Mouse (Mus musculus) spleen, postnatal 10 days (tissue): Measurements from ENCODE around the gene Mrpl41.
A peak's percentile ranks its signal among the peaks of the same experiment; 100 is the strongest.

Experiments
- DNase-seq, 2 experiments: peaks; one replicate each; pipeline ENCODE4 v3.0.0; 2021 to 2022; ENCODE audit warnings: low spot score in 2 of 2

The Mrpl41 gene

GRCm38 (mm10) chr2:24935057-24935796 lies 39.7 kb downstream of the Mrpl41 start, which contains the start of gene Arrdc1:
TSS of gene Arrdc1 (minus strand) at chr2:24935252.
- peak; percentile 92 to 97 for DNase-seq

DNA sequence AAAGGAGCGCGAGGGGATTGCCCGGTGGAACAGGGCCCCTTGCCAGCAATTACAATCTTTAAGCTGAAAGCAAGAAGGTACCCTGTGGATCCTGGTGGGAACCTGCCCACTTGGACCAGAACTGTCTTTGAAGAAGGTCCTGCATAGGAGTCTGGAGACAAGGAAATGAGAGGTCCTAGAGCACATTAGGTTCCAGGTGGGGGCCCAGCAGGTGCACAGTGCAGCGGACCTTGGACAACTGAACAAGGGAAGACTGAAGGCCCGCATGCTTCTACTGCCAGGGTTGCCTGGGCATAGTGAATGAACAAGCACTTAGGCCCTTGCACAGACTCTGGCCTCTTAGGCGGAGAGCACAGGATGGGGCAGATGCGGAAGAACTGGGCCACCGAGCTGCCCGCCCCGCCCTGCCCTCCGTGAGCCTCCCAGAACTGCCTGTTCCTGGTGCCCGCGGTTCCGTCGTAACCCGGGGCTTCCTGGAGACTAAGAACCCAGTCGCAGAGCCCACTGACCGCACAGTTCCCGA lies 40.4 kb downstream of the Mrpl41 start:
- peak in 1 of 2 experiments; percentile 45 for DNase-seq

GRCm38 (mm10) chr2:24929593-24929992 lies 45.3 kb downstream of the Mrpl41 start:
- DNase-seq: no peak

DNA sequence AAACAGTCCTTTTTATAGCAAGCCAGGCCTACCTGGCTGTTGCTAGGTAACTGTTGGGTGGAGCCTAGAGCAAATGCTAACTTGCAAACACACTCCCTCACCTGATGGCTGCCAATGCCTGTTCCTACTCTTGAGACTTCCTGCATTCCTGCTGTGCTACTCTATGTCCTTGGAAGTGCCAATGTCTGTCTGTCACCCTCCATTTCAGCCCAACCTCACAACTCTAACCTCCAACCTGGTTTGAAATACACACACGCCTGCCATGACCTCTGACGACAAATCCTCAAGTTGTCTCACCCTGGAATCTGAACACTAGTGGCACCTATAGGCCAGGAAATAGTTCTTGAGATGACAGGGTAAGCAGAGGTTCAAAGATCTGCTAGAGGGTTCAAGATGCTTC lies 45.8 kb downstream of the Mrpl41 start:
- DNase-seq: no peak

DNA sequence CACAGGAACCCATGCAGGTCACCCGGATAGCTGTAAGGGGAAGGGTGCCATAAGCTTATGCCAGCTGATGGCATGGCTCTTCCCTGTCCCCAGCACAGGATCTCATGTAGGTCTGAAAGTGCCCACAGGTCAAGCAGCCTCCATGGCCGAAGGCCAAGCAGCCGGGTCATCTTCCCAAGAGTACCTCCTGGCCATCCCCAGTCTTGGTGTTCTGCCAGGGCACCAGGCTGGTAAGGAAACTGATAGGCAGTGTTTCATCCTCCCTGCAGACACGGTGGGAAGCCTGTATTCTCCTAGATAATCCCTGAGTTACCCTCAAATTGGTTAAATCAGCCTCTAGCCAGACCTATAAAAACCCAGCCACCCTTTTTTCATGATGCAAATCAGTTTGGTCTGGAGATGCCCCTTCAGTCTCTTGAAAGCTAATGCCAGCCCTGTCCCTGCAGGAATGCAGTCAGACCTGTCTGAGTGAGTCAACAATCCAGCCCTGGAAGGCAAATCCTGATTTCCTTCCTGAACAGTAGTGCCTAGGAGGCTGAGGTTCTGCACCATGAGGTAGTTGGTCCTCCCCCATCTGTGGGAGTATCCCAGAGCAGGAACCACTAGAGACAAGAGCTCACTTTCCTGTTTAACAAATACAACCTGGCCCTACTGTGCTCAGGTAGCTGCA lies 47.0 kb downstream of the Mrpl41 start:
- peak in 1 of 2 experiments; percentile 36 for DNase-seq

DNA sequence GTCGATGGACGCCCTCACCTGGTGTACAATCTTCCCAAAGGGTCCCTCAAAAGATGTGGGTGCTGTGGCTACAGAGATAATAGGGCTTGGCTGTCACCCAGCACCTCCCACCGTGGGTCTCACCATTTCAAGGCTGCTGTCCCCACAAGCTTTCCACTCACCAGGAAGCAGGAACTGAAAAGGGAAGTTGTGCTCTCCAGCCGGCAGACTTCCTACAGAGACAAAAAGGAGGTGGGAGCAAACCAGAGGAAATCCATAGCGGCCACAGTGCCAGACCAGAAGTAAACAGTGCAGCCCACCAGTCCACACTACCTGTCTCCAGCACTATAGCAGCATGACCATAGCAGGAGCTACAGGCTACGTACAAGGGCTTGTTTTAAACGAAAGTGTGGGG lies 47.9 kb downstream of the Mrpl41 start:
- DNase-seq: no peak

DNA sequence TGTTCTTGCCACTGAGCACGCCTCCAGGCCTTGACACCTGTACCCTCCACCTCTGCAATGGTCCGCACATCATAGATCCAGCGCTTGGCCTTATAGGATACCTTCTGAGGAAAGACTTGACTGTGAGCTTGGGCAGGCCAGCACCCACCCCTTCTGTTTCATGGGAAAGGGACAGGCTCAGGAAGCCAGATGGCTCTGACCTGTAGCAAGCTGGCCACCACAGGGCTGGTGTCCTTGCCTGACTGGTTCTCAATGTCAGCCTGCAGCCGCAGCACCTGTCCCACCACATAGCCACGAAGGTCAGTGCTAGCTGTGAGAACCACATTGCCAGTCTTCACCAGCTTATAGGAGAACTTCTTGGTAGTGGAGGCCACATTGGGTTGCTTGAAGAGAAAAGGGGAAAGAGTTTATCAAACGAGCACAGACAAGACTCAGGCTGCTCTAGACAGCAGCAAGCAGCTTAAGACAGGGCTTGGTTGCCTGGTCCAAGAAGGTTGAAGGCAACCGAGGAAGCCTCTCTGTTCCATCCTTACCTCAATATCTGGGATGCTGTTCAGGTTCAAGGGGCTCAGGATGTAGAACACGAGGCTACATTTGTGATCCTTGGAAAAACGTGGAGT lies 48.4 kb downstream of the Mrpl41 start:
- DNase-seq: no peak

- no peak for DNase-seq
Observed at GRCm38 (mm10) chr2:24925284-24925683, 49.6 kb downstream of the Mrpl41 start.
